In genomic region chr8:77517301-77518200, GRCm38 (mm10) we compare ENCODE assay signal across 8 mouse cellular contexts. TPM values are rescaled to one million over a fixed set of nuclear protein-coding genes. Genes with fewer than 3 reads are reported as not detected.
DNase-seq lines count a peak whose midpoint lies in the region.

Arhgap10 (minus strand) TSS chr8:77517953.

- DNase-seq in left cerebral cortex, adult 18-20 months (ENCODE audit: low spot score in 2 of 2), result peak; percentile 50 to 56
- DNase-seq in left cerebral cortex, adult 11 months (ENCODE audit: low spot score), result no peak
- DNase-seq in embryo, embryonic 9.5 days (ENCODE audit: extremely low spot score), result peak; percentile 92
- DNase-seq in heart, adult 11 months, result peak; percentile 99
- peak; percentile 85 for DNase-seq in kidney, adult 18-20 months
- DNase-seq in liver, result peak; percentile 87
- DNase-seq in monocyte, adult 2 months (ENCODE audit: low read depth in 1 of 2, low spot score in 2 of 2), result peak; percentile 9 to 19
- peak; percentile 25 to 38 for DNase-seq in spleen, postnatal 14 days (ENCODE audit: low spot score in 2 of 2)

RNA-seq across cellular contexts. Expression of gene Arhgap10, which starts in this region (rescaled TPM):
- total RNA-seq in left cerebral cortex, adult 18-20 months (2021), result 10 to 100 TPM; 40.4 to 44.0 TPM
